Mouse (Mus musculus) heart, embryonic 14.5 days (tissue): ENCODE data around the gene Gm3633. TPM values are rescaled to one million over a fixed set of nuclear protein-coding genes. Genes with fewer than 3 reads are reported as not detected.
"Not testable (repeated sequence)": the region's sequence is repeated elsewhere in the genome, so short reads cannot be mapped to it uniquely, and the experiment has no call there.

Experiments
- ATAC-seq: fragments of 200-750 bp; cut with Nextera tagmentation; 2 replicates; pipeline ENCODE4 v1.8.0; 2017; ENCODE audit warnings: low read depth, moderate TSS enrichment; ENCODE audit not compliant: insufficient number of reproducible peaks, insufficient read depth, low FRiP score
- H3K27ac ChIP-seq, 2 experiments: fragments of 200-500 bp in 1 of 2; fragments of 300-500 bp in 1 of 2; sonication (generic) in 1 of 2; replicated peaks in 1 of 2; 2 replicates each; pipeline ENCODE4 v1.5.1; 2012 to 2014; ENCODE audit warnings: low read depth in 2 of 2, low read length in 2 of 2, control low read depth in 1 of 2, mild to moderate bottlenecking in 1 of 2, mixed read lengths in 1 of 2; ENCODE audit not compliant: control insufficient read depth in 1 of 2, insufficient read depth in 1 of 2
- H3K27me3 ChIP-seq: fragments of 300-500 bp; sonication (generic); 2 replicates; pipeline ENCODE4 v1.6.1; 2014; ENCODE audit warnings: mild to moderate bottlenecking, low read length, control low read depth; ENCODE audit not compliant: control insufficient read depth, insufficient read depth
- H3K36me3 ChIP-seq: fragments of 300-500 bp; sonication (generic); 2 replicates; pipeline ENCODE4 v1.6.1; 2014; ENCODE audit warnings: mild to moderate bottlenecking, control low read depth, low read length, mixed read lengths; ENCODE audit not compliant: control insufficient read depth, insufficient read depth
- H3K4me1 ChIP-seq, 2 experiments: fragments of 200-500 bp in 1 of 2; fragments of 300-500 bp in 1 of 2; sonication (generic) in 1 of 2; 2 replicates each; pipeline ENCODE4 v1.6.1; 2012 to 2014; ENCODE audit warnings: low read length in 2 of 2, control low read depth in 1 of 2, mixed read lengths in 1 of 2; ENCODE audit not compliant: control insufficient read depth in 2 of 2, insufficient read depth in 2 of 2
- H3K4me2 ChIP-seq: fragments of 300-500 bp; sonication (generic); 2 replicates; pipeline ENCODE4 v1.6.1; 2014; ENCODE audit warnings: mild to moderate bottlenecking, low read length
- H3K4me3 ChIP-seq, 2 experiments: fragments of 200-500 bp in 1 of 2; fragments of 300-500 bp in 1 of 2; sonication (generic) in 1 of 2; 2 replicates each; pipeline ENCODE4 v1.5.1; 2012 to 2014; ENCODE audit warnings: low read length in 2 of 2, mild to moderate bottlenecking in 2 of 2, control low read depth in 1 of 2, low read depth in 1 of 2, moderate library complexity in 1 of 2; ENCODE audit not compliant: control insufficient read depth in 1 of 2, insufficient read depth in 1 of 2
- H3K9ac ChIP-seq: fragments of 300-500 bp; sonication (generic); 2 replicates; pipeline ENCODE4 v1.6.1; 2014; ENCODE audit warnings: mild to moderate bottlenecking, low read length
- H3K9me3 ChIP-seq: fragments of 300-500 bp; sonication (generic); 2 replicates; pipeline ENCODE4 v1.6.1; 2016; ENCODE audit warnings: low read length, control low read depth; ENCODE audit not compliant: control insufficient read depth
- WGBS: fragments of 180-500 bp; shearing (Covaris S2); extraction: QIAGEN DNeasy Blood & Tissue Kit; methylation state at CpG from one replicate; pipeline ENCODE4 v1.1.7; 2014; 5-methylcytosine and 5-hydroxymethylcytosine counted together
- microRNA-seq: library from miRNA; unstranded; fragments of <30 nt; microRNA quantifications from one replicate; pipeline ENCODE4, GENCODE M21; 2016
- polyA plus RNA-seq: library from polyadenylated mRNA; unstranded; fragments of >200 nt; fragmentation: Nextera tagmentation; extraction: Ambion mirVana; gene quantifications from 2 replicates; pipeline ENCODE4 v1.2.1, GENCODE M21; 2014

The Gm3633 gene
- not detected in 2 replicates for polyA plus RNA-seq

DNA sequence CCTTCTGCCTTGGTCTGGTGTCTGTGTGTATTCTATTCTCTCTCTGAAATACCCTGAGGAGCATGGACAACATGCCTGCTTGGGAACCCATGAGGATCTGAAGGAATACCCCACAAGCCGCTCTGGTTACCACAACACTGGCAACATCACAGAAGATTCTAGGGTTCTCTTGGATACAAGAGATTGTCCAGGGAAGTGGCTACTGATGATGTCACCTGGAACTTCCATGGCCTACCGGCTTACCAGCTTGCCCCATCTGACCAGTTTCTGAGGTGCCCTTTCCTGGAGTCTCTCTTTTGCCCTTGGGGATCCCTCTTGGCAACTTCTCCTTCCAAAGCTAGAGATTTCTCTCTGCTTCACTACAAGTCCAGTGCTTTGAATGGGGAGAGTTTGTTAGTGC, at the start of gene Gm3633:
Gene Gm3633 (minus strand): TSS at position 101 of the 400 bp plus-strand sequence.
- H3K36me3 ChIP-seq, ATAC-seq, H3K9me3 ChIP-seq, H3K27ac ChIP-seq, H3K4me2 ChIP-seq, H3K27me3 ChIP-seq, H3K4me3 ChIP-seq, H3K4me1 ChIP-seq, H3K9ac ChIP-seq: not testable (repeated sequence)
- WGBS, result no CpG with 5 or more reads among the region's 2 CpGs

DNA sequence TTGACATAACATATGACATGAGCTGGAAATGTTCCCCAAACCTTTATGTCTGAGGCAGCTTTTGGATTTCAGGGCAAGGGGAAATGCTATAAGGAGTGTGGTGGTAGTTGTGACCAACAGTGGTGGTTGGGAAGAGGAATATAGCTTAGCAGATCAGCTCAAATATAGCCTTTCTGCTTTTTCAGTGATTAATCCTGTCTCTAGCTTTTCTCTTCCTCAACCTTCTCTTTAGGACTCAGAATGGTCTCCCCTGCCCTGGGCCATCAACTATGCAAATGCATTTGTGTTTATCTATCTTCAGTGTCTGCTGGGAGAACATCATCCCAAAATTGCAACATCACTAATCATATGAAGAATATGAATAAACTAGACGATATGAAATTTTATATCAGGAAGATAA, 13.9 kb upstream of the Gm3633 start, which contains the start of gene Gm10378:
Gene Gm10378 (plus strand): TSS at position 301 of the 400 bp plus-strand sequence.
- H3K9ac ChIP-seq, H3K9me3 ChIP-seq, H3K4me1 ChIP-seq, ATAC-seq, H3K4me2 ChIP-seq, H3K36me3 ChIP-seq, H3K27ac ChIP-seq, H3K4me3 ChIP-seq, H3K27me3 ChIP-seq: not testable (repeated sequence)
- no CpG with 5 or more reads among the region's 1 CpGs for WGBS

DNA sequence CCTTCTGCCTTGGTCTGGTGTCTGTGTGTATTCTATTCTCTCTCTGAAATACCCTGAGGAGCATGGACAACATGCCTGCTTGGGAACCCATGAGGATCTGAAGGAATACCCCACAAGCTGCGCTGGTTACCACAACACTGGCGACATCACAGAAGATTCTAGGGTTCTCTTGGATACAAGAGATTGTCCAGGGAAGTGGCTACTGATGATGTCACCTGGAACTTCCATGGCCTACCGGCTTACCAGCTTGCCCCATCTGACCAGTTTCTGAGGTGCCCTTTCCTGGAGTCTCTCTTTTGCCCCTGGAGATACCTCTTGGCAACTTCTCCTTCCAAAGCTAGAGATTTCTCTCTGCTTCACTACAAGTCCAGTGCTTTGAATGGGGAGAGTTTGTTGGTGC, 41.9 kb downstream of the Gm3633 start, which contains the start of gene Gm17124:
Gene Gm17124 (minus strand): TSS at position 101 of the 400 bp plus-strand sequence.
- H3K9ac ChIP-seq, H3K4me3 ChIP-seq, H3K27ac ChIP-seq, ATAC-seq, H3K4me1 ChIP-seq, H3K27me3 ChIP-seq, H3K9me3 ChIP-seq, H3K4me2 ChIP-seq, H3K36me3 ChIP-seq: not testable (repeated sequence)
- WGBS, result no CpG with 5 or more reads among the region's 3 CpGs

Small RNA genes within 50 kb of the gene (microRNA-seq; reads per million reads assigned to microRNA genes)
- gene Gm23620 (not detected), gene Gm25228 (not detected)

Other genes with a start within 250 kb of the Gm3633 start
- not detected in 2 replicates for gene Gm8005, start 202.2 kb downstream of the Gm3633 start, polyA plus RNA-seq
- not detected in 2 replicates for gene Gm8011, start 178.0 kb downstream of the Gm3633 start, polyA plus RNA-seq
- not detected in 2 replicates for gene Gm8020, start 139.6 kb downstream of the Gm3633 start, polyA plus RNA-seq
- gene Gm8024, start 117.6 kb downstream of the Gm3633 start, polyA plus RNA-seq, result not detected in 2 replicates
- not detected in 2 replicates for gene Gm17124, start 42.0 kb downstream of the Gm3633 start, polyA plus RNA-seq
- gene Gm10378, start 14.0 kb upstream of the Gm3633 start, polyA plus RNA-seq, result not detected in 2 replicates
- gene Gm3015, start 126.9 kb upstream of the Gm3633 start, polyA plus RNA-seq, result not detected in 2 replicates
- gene Gm10377, start 156.1 kb upstream of the Gm3633 start, polyA plus RNA-seq, result not detected in 2 replicates
- gene Gm21977, start 211.6 kb upstream of the Gm3633 start, polyA plus RNA-seq, result not detected in 2 replicates